Mouse (Mus musculus): Measurements from ENCODE around the gene Tas2r134. TPM values are rescaled to one million over a fixed set of nuclear protein-coding genes. Genes with fewer than 3 reads are reported as not detected.

Gene Tas2r134
- total RNA-seq (2021), result not detected
- long read RNA-seq, result 0 reads

DNA sequence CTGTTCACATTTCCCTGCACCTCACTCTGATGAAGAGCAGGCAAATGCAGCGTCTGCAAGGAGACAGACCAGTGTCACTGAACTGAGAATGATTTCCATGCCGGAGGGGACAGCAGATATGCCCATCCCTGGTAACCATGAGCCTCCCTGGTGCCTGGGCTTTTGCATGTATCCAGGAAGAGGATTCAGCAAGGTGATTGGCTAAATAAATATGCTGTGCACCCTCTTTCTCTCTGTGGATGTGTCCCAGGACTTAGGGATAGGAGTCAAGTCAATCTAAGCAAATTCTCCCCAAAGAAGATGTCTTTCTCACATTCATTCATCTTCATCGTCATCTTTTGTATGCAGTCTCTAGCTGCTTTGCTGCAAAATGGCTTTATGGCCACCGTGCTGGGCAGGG lies at the start of gene Tas2r134:
Gene Tas2r134 (plus strand): TSS at position 301 of the 400 bp plus-strand sequence.
- DNase-seq (ENCODE audit: low spot score in 2 of 2), result no peak

DNA sequence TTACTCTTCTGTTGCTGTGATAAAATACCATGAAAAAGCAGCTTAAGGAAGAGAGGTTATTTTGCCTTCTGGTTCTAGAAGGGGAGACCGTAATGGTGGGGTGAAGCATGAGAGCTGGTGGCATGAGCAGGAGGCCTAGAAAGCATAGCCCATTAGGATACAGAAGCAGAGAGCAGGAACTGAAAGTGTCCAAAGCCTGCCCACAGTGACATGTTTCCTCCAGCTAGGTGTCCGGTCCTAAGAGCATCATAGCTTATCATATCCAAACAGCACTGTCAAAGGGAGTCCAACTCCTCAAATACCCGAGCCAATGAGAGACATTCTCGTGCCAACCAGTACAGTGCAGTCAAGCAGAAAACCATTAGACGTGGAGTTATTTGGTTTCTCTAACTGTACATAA lies 47.5 kb upstream of the Tas2r134 start:
- DNase-seq (ENCODE audit: low spot score in 2 of 2), result no peak

DNA sequence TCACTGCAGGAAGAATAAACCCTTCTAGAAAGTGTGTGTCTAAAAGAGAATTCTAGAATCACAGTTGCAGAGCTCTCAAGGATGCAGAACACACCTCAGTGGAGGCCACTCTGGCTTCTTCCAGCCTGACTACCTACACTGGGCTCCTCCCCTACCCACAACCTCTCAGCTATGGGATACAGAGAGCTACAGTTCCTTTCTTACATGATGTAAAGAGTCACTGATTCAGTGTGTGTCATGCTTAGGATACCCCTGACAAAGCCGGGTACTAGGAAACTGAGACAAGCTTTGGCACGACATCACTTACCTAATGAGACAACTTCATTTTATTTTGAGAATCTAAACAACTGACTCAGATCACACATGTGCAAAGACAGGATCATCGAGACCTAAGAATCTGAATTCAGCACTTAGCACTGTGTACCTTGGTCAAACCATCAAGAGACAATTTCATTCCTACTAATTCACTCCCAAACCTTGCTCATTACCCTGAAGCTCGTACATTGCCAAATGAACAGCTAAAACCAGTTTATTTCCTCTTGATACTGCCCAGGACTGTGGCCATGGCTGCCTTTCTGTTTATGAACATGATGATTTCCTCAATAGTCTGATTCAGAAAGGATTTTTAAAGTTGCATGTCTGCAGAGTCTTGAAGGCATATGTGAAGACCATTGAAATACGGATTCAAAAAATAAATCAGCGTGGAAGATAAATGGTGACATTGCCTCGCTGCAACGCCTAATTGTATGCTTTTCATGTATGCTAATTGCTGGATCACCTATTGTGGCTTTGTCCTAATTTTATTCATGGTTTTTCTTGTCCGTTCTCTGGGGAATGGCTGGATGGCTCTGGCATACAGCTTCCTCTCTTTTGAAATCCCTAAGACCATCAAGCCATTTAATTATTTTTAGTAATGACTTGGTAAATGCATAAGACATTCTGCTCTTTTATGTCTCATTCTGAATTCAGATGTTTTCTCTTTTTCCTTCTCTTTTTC lies 43.0 kb upstream of the Tas2r134 start:
- no peak for DNase-seq (ENCODE audit: low spot score in 2 of 2)

DNA sequence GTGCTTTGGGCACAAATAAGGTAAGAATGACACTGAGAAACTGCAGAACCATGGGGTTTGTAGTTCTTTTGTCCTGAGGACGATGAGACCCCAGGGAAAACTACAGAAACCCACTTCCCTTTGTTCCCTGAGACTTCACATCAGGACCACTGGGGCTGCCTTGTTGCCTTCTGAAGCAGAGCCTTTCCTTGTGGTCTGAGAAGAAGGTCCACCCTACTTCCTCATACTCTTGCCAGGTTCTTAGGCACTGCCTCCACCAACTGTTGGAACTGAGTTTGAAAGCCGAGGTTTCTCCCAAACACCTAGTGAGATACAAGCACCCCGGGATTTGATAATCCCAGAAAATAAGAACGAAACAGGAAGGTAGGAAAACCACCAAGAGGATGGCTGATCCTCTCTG lies 39.0 kb upstream of the Tas2r134 start:
- DNase-seq (ENCODE audit: low spot score in 2 of 2), result no peak

DNA sequence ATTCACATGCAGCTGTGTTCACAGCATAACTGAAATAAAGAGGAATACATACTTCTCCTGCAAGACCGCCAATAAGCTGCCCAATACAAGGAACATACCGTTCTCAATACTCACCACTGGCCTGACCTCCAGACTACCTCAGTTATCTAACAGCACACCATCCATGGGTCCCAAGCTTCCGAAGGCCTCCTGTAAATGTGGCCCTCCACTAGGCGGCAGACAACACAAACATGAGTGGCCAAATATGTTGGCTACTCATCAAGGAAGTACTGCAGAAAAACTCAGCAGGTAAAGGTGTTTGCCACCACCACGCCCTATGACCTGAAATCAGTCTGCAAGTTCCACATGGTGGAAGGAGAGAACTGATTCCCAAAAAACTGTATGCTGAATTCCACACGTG lies 38.4 kb upstream of the Tas2r134 start:
- no peak for DNase-seq (ENCODE audit: low spot score in 2 of 2)

DNA sequence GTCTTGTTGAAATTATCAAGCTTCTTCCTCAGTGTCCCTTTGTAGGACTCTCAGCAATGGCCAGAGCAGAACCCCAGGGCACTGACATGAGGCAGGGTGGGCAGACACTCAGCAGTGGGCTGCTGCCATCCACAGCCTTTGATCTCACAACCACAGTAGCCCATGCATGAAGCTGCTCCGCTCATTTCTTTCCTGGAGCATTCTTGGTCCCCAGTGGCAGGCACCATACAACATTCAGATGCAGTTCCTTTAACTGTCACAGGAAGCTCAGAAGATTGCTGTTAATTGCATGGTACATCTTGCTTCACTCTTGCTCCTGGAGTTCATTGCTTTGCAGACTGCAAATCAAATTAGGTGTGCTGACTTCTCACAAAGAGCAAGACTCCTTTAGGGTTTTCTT lies 37.7 kb upstream of the Tas2r134 start:
- DNase-seq (ENCODE audit: low spot score in 2 of 2), result no peak

DNA sequence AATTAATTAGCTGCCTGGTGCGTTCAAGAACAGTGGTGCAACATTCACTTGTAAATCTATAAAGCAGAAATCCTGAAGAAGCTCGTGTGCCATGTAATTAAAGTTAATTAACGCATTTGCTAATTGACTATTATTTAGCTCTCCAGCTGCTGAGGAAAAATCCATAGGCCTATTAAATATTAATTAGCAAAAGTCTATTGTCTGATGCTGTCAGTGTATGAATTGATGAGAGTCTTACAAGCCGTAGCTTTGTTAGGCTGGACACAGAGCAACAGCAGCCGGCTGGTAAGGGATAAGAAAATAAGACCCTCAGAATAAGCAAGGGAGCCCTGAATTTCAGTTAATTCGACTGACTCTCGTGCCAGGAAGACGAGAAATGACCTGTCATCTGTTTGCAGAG lies 37.0 kb upstream of the Tas2r134 start:
- no peak for DNase-seq (ENCODE audit: low spot score in 2 of 2)

DNA sequence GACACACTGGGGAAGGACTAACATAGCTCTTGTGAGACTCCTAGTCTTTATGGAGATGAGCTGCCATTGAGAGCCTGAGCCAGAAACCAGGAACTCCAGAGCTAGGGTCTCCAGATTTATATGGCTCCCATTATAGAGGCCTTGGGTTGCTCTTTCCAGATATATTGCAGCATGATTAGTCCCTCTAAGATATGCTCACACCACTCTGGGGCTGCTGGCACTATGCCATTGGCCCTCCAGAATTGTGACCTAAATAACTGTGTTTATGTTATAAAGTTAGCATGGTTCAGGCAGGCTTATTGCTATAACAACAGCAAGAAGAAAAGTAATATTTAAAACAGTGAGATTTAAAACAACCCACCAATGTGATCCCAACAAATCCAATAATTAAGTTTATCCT lies 35.2 kb upstream of the Tas2r134 start:
- DNase-seq (ENCODE audit: low spot score in 2 of 2), result no peak

DNA sequence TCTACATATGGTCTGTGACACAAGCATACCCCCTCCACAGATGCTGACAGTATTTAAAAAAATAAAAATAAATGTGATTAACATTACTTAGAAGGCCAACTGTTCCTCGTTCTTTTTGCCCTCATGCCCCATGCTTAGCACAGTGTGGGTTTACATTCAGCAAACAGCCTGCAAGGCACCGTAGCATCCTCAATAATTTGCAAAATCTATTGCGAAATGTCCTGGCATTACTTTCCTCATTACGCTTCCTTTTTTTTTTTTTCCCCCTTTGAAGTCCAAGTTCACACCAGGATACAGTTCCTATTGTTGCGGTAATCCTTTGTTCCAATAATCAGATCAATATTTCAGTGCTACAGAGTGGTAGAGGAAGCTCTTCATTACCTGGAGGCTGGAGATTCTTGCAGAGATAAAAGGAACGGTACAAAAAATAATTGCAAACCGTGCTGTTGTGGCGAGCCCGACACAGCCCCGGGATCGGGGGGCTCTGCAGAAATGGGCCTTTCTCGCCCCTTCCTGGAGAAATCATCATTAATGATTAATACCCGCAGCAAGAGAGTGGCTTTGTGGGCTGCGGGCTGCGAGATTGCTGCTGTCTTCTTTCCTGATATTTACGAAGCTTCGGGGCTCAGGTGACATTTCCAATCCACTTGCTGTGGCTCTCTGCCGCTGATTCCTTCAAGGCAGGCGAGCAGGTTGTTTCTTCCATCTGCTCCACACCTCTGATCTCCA lies 27.7 kb upstream of the Tas2r134 start:
- peak in 1 of 2 experiments; percentile 31 for DNase-seq (ENCODE audit: low spot score in 2 of 2)

DNA sequence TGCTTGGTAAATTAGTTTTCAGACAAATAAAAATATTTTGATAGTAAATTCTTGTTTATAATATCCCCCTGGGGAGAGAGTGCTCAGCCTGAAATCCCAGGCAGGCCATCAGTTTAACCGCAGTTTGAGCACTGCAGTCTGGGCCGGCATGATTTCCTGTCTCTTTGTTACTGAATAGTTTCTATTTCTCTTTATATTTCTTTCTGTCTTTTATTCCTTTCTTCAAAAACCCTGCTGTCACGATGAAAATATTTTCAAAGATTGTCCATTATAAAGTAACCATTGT lies 27.2 kb upstream of the Tas2r134 start:
- no peak for DNase-seq (ENCODE audit: low spot score in 2 of 2)

DNA sequence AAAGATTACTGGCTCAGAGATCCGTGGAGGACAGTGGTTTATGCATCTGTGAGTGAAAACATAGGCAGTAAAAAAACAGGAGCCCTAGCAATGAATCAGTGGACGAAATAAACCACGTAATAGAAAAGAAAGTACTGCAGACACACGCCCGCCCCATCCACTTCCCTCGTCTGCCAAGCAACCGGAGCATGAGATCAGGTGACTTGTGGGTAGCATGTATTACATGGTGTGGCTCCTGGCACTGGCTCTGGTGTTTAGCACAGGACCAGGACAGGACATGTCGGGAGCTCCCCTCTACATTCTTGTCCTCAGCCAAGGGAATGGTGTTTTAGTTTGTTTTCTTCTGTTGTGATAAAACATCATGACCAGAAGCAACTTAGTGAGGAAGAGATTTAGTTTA lies 26.4 kb upstream of the Tas2r134 start:
- DNase-seq (ENCODE audit: low spot score in 2 of 2), result no peak

DNA sequence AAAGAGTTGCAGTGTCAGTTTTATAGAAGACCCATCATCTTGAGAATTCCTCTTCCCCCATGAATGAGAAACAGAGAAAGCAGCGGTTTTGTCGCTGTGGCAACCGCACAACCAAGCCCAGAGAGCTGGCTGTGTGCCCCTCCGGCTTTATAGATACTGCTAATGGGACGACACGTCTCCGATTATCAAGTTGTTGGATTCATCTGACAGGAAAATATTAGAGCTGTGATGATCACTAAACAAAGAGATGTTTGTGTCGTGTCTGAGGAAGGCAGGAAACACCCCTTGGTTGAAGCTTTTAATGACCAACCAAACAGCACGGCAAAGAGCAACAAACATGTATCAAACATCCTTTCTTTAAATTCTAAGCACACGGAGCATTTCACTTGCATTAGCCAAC lies 17.0 kb upstream of the Tas2r134 start:
- peak in 1 of 2 experiments; percentile 52 for DNase-seq (ENCODE audit: low spot score in 2 of 2)

DNA sequence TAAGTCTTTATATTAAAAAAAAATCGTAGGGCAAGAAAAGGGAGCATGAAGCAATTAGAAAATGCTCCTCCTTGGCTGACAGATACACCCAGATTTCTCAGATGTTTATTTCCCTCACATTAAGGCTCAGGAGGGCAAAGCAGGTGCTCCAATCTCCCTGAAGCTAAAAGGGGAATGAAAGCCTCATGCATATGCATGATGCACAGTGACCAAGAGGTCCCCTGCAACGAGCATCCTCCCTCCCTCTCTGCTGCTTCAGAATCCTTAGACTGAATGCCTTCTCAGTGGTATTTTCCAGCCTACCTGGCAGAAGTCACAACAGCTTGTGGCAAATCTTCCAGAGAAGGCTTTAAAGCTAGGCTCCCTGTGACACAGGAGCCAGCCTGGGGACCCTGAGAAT lies 16.4 kb upstream of the Tas2r134 start:
- DNase-seq (ENCODE audit: low spot score in 2 of 2), result no peak

DNA sequence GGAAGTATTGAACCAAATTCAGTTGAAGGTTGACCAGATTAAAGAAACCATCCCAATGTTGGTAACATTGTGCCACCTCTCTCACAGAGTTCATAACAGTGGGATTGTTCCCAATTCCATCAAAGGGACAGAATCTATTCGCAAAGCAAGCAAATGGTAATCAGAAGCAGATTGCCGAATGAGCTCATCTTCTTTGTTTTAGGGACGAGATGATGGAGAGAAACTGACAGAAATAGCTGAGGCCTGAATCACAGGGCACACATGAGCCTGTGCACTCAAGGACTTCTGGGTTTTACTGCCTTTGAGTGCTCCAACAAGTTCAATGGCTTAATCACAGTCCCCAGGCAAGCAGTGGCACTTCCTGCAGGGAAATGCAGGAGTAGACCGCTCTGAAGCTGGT lies 13.6 kb upstream of the Tas2r134 start:
- no peak for DNase-seq (ENCODE audit: low spot score in 2 of 2)

DNA sequence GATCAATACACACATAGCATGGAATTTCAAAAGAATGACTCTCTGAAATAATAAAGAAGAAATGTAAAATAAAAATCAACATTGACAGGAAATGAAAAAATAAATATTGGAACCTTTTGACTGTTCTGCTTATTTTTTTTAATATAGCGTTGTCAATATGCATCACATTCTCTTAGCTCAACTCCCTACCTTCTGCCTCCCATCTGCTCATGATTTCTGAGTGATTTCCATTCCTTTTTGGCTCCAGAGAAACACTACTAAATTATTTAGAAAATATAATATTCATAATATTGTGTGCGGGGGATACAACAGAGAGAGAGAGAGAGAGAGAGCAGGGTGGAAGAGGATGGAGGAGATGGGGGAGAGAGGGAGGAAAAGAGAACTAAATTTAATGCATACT lies 5.4 kb upstream of the Tas2r134 start:
- peak in 1 of 2 experiments; percentile 61 for DNase-seq (ENCODE audit: low spot score in 2 of 2)

DNA sequence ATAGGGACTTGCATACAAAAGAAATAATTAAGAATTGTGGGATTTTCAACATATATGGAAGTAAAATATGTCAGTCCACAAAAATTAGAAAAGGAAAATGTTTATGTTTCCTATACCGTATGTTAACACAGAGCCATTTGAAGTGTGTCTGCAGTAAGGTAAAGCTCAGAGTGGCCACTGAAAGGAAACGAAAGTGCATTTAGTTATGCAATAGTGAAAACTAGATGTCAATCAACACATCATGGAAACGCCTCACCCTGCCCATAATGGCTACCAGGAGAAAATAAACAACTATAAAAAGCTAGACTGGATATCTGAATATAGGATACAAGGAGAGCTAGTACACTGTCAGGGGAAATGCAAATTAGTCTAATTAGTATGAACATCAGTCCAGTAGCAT lies 1.3 kb upstream of the Tas2r134 start:
- DNase-seq (ENCODE audit: low spot score in 2 of 2), result no peak

DNA sequence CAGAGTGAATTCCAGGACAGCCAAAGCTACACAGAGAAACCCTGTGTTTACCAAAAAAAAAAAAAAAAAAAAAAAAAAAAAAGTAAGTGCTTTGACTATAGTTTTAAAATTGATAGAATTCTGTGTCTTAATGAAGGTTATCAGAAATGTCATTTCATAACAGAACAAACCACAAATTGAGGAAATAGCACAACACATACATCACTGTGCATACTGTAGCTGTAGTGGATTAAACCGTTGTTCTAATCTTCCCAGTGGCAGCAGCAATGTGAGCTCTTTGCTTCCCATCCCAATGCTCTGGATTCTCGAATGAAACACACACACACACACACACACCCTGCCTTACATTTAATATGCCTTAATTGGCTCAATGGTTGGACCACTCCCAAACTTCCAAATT lies 4.1 kb downstream of the Tas2r134 start:
- no peak for DNase-seq (ENCODE audit: low spot score in 2 of 2)

DNA sequence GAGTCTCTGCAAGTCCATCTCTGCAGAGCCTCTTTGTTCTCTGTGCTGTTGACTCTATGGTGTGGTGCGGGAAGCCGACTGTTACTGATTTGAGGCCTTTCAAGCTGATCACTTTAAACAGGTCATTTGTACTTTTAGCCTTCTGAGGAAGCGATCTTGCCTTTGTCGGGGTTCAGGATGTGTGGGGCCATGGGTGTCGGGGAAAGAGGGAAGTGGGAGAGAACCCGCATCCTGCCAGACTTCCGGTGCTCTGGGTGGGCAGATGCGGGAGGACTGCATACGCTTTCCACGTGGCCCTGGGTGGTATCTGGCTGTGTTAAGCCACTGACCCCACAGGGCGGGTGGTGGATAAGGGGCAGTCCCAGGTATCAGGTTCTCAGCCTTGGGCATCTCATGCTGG lies 10.4 kb downstream of the Tas2r134 start:
- DNase-seq (ENCODE audit: low spot score in 2 of 2), result no peak

DNA sequence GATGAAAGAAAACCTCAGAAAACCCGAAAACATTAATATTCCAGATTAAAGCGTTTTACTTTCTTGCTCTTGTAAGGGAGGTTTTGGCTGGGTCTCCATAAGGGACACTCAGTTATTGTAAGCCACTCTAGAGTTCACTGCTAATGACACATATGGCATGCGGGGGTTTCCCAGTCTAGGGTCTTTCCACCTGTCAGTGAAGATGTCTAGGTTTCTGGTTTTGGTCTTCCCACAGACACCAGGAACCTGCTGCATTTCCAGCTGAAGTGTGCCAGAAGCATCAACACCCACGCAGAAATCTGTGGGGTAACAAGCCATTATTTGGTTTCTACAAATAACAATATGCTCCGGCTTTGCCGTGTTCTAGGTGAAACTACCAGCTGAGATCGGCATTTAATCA lies 14.3 kb downstream of the Tas2r134 start:
- peak in 1 of 2 experiments; percentile 39 for DNase-seq (ENCODE audit: low spot score in 2 of 2)

DNA sequence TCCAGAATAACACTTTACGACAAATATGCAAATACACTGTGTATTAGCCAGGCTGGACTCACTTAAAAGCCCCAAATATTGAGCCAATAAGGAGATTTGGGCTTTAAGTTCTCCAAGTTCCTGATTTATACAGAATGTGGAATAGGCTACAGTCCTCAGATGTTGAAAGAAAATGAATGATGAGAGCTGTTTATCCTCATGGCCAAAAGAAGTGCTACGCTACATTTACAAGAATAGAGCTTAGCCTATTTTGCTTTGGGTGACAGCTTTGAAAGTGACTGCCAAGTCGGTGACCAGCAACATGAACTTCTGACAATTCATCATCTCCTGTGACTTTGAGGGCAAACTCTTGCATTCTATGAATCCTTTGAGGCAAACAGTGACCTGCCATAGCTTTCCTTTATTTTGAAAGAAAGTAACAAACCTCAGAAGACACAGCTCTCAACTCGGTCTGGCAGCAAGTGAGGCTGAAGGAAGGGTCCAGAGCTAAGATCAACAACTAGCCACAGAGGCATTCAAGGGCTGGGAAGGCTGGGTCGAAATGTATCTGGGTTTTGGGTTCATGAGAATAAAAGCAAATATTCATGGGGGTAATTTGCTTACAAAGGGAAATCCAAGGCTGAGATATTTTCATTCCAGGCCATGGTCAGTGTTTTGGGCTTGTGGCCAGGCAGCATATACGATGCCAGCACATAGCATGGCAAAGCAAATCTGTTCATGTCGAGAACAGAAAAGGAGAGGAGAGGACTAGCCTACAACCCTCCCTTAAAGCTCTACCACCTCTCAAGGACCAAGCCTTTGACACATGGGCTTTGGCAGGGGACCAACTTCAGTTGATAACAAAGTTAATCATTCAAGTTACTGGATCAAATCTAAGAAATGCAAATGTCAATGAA lies 16.2 kb downstream of the Tas2r134 start:
- DNase-seq (ENCODE audit: low spot score in 2 of 2), result no peak

DNA sequence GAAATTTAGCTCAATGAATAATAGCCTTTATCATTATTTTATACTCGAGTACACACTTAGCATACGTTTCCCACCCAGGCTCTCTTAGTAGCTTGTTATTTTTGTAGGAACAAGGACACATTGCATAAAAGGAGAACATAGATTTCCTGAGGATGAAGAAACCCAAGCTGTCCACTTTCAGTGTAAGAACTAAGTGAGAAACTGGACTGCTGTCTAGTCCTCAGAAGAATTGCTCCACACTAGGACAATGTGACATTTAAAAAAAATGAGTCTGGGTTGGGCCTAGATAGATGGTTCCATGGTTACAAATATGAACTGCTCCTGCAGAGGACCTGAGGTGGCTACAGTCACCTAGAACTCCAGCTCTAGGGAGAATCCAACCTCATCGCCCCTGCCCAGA lies 20.7 kb downstream of the Tas2r134 start:
- DNase-seq (ENCODE audit: low spot score in 2 of 2), result no peak

DNA sequence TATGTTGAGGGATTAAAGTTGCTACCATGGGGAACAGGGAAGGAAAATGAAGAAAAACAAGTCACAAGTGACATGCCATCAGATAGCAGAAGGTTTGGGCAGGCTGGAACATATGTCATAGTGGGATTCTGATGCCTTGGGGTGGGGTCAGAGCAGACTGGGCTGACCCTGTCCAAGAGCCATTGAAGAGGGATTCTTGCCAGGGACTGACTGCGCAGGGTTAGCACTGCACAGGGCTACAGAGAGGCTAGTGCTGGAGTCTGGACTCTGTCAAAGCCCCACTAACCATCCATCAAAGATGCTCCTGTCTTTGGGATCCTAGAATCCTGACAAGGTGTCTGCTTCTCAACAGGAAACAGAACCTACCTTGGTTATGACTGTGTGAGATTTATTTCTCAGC lies 22.6 kb downstream of the Tas2r134 start:
- DNase-seq (ENCODE audit: low spot score in 2 of 2), result no peak

Measured in layer of hippocampus, adult 18-20 months (tissue).